Mouse (Mus musculus): Measurements from ENCODE around the gene Olfr1414. TPM values are rescaled to one million over a fixed set of nuclear protein-coding genes. Genes with fewer than 3 reads are reported as not detected.
"Not testable (repeated sequence)": the region's sequence is repeated elsewhere in the genome, so short reads cannot be mapped to it uniquely, and the experiment has no call there.

Olfr1414 gene
- not detected in 2 replicates for polyA plus RNA-seq (2012; rRNA removed)

GRCm38 (mm10) chr1:92518561-92518960, at the start of gene Olfr1414:
TSS of gene Olfr1414 (minus strand) at chr1:92518661.
- H3K4me1 ChIP-seq (ENCODE audit: control insufficient read depth, insufficient read depth, low read length), result peaks cover 8% of the 10 kb centered on the region
- H3K4me3 ChIP-seq (ENCODE audit: insufficient read depth, low read length), result no peak within 1 kb of the TSS
- H3K27ac ChIP-seq (ENCODE audit: insufficient read depth, low read length), result no peak within 1 kb of the TSS
- TF ChIP-seq CTCF (IDR thresholded peaks at IDR 0.05; ENCODE audit: extremely low read depth, insufficient read depth, low read length) (no peak), POLR2A (IDR thresholded peaks at IDR 0.05; ENCODE audit: extremely low read depth, insufficient read depth, low read length) (no peak)

- Histone ChIP-seq H3K4me3 (ENCODE audit: insufficient read depth, low read length) (no peak overlapping the region), H3K4me1 (ENCODE audit: control insufficient read depth, insufficient read depth, low read length) (no peaks in the 10 kb centered on the region), H3K27ac (ENCODE audit: insufficient read depth, low read length) (no peak overlapping the region)
- no peak for TF ChIP-seq CTCF (IDR thresholded peaks at IDR 0.05; ENCODE audit: extremely low read depth, insufficient read depth, low read length)
Measured at GRCm38 (mm10) chr1:92545929-92546328, 27.5 kb upstream of the Olfr1414 start.

GRCm38 (mm10) chr1:92539071-92539470, 20.6 kb upstream of the Olfr1414 start:
- H3K4me1 ChIP-seq (ENCODE audit: control insufficient read depth, insufficient read depth, low read length), result no peaks in the 10 kb centered on the region
- TF ChIP-seq CTCF (IDR thresholded peaks at IDR 0.05; ENCODE audit: extremely low read depth, insufficient read depth, low read length) (no peak), POLR2A (IDR thresholded peaks at IDR 0.05; ENCODE audit: extremely low read depth, insufficient read depth, low read length) (no peak)
- no peak overlapping the region for H3K27ac ChIP-seq (ENCODE audit: insufficient read depth, low read length)
- H3K4me3 ChIP-seq (ENCODE audit: insufficient read depth, low read length), result no peak overlapping the region

- no peak for TF ChIP-seq POLR2A (IDR thresholded peaks at IDR 0.05; ENCODE audit: extremely low read depth, insufficient read depth, low read length)
- no peak for TF ChIP-seq CTCF (IDR thresholded peaks at IDR 0.05; ENCODE audit: extremely low read depth, insufficient read depth, low read length)
- no peaks in the 10 kb centered on the region for H3K4me1 ChIP-seq (ENCODE audit: control insufficient read depth, insufficient read depth, low read length)
- H3K27ac ChIP-seq (ENCODE audit: insufficient read depth, low read length), result no peak overlapping the region
- no peak overlapping the region for H3K4me3 ChIP-seq (ENCODE audit: insufficient read depth, low read length)
Measured at GRCm38 (mm10) chr1:92536972-92537371, 18.5 kb upstream of the Olfr1414 start.

- Histone ChIP-seq H3K4me1 (ENCODE audit: control insufficient read depth, insufficient read depth, low read length) (peaks cover 3% of the 10 kb centered on the region; the same call in 1 of the 2 replicates), H3K4me3 (ENCODE audit: insufficient read depth, low read length) (no peak overlapping the region), H3K27ac (ENCODE audit: insufficient read depth, low read length) (no peak overlapping the region)
- no peak for TF ChIP-seq POLR2A (IDR thresholded peaks at IDR 0.05; ENCODE audit: extremely low read depth, insufficient read depth, low read length)
- TF ChIP-seq CTCF (IDR thresholded peaks at IDR 0.05; ENCODE audit: extremely low read depth, insufficient read depth, low read length), result no peak
Measured at GRCm38 (mm10) chr1:92523764-92524163, 5.3 kb upstream of the Olfr1414 start.

- H3K27ac ChIP-seq (ENCODE audit: insufficient read depth, low read length), result no peak overlapping the region
- TF ChIP-seq CTCF (IDR thresholded peaks at IDR 0.05; ENCODE audit: extremely low read depth, insufficient read depth, low read length) (peak; percentile 58), POLR2A (IDR thresholded peaks at IDR 0.05; ENCODE audit: extremely low read depth, insufficient read depth, low read length) (no peak)
- no peak overlapping the region for H3K4me3 ChIP-seq (ENCODE audit: insufficient read depth, low read length)
- H3K4me1 ChIP-seq (ENCODE audit: control insufficient read depth, insufficient read depth, low read length), result peaks cover 8% of the 10 kb centered on the region
Measured at GRCm38 (mm10) chr1:92521376-92521775, 2.9 kb upstream of the Olfr1414 start.

- no peak for TF ChIP-seq POLR2A (IDR thresholded peaks at IDR 0.05; ENCODE audit: extremely low read depth, insufficient read depth, low read length)
- TF ChIP-seq CTCF (IDR thresholded peaks at IDR 0.05; ENCODE audit: extremely low read depth, insufficient read depth, low read length), result no peak
- peaks cover 8% of the 10 kb centered on the region for H3K4me1 ChIP-seq (ENCODE audit: control insufficient read depth, insufficient read depth, low read length)
- H3K27ac ChIP-seq (ENCODE audit: insufficient read depth, low read length), result no peak overlapping the region
- no peak overlapping the region for H3K4me3 ChIP-seq (ENCODE audit: insufficient read depth, low read length)
Measured at GRCm38 (mm10) chr1:92519046-92519445, 585 bp upstream of the Olfr1414 start.

- no peak overlapping the region for H3K4me3 ChIP-seq (ENCODE audit: insufficient read depth, low read length)
- no peak overlapping the region for H3K27ac ChIP-seq (ENCODE audit: insufficient read depth, low read length)
- TF ChIP-seq POLR2A (IDR thresholded peaks at IDR 0.05; ENCODE audit: extremely low read depth, insufficient read depth, low read length) (no peak), CTCF (IDR thresholded peaks at IDR 0.05; ENCODE audit: extremely low read depth, insufficient read depth, low read length) (no peak)
- peaks cover 8% of the 10 kb centered on the region for H3K4me1 ChIP-seq (ENCODE audit: control insufficient read depth, insufficient read depth, low read length)
Measured at GRCm38 (mm10) chr1:92515390-92515789, 3.1 kb downstream of the Olfr1414 start.

GRCm38 (mm10) chr1:92511646-92512045, 6.8 kb downstream of the Olfr1414 start:
- H3K27ac ChIP-seq (ENCODE audit: insufficient read depth, low read length); H3K4me1 ChIP-seq (ENCODE audit: control insufficient read depth, insufficient read depth, low read length); H3K4me3 ChIP-seq (ENCODE audit: insufficient read depth, low read length): not testable (repeated sequence)

GRCm38 (mm10) chr1:92496001-92496400, 22.5 kb downstream of the Olfr1414 start, which contains the start of gene Olfr1415:
TSS of gene Olfr1415 (minus strand) at chr1:92496101.
- Histone ChIP-seq H3K27ac (ENCODE audit: insufficient read depth, low read length) (no peak within 1 kb of the TSS), H3K4me3 (ENCODE audit: insufficient read depth, low read length) (no peak within 1 kb of the TSS), H3K4me1 (ENCODE audit: control insufficient read depth, insufficient read depth, low read length) (no peaks in the 10 kb centered on the region)
- no peak for TF ChIP-seq CTCF (IDR thresholded peaks at IDR 0.05; ENCODE audit: extremely low read depth, insufficient read depth, low read length)
- no peak for TF ChIP-seq POLR2A (IDR thresholded peaks at IDR 0.05; ENCODE audit: extremely low read depth, insufficient read depth, low read length)

GRCm38 (mm10) chr1:92485013-92485412, 33.4 kb downstream of the Olfr1414 start, which contains the start of gene Olfr1416:
TSS of gene Olfr1416 (minus strand) at chr1:92485113.
- no peak within 1 kb of the TSS for H3K4me3 ChIP-seq (ENCODE audit: insufficient read depth, low read length)
- H3K4me1 ChIP-seq (ENCODE audit: control insufficient read depth, insufficient read depth, low read length), result no peaks in the 10 kb centered on the region

More at GRCm38 (mm10) chr1:92485013-92485412, 33.4 kb downstream of the Olfr1414 start, which contains the start of gene Olfr1416:
- TF ChIP-seq CTCF (IDR thresholded peaks at IDR 0.05; ENCODE audit: extremely low read depth, insufficient read depth, low read length), result no peak
- no peak within 1 kb of the TSS for H3K27ac ChIP-seq (ENCODE audit: insufficient read depth, low read length)
